Mouse (Mus musculus) stomach, postnatal 0 days (tissue): ENCODE measurements around the gene Dusp6. TPM values are rescaled to one million over a fixed set of nuclear protein-coding genes. Genes with fewer than 3 reads are reported as not detected.

Source experiments
- ATAC-seq: fragments of 200-750 bp; cut with Nextera tagmentation; 2 replicates; pipeline ENCODE4 v1.8.0; 2017; ENCODE audit not compliant: low FRiP score, low TSS enrichment
- DNase-seq: peaks from one replicate; pipeline ENCODE4 v3.0.0-alpha.2; 2016; ENCODE audit warnings: low spot score
- H3K27ac ChIP-seq: fragments of 300-500 bp; sonication (generic); replicated peaks from 2 replicates; pipeline ENCODE4 v1.5.1; 2014; ENCODE audit warnings: mild to moderate bottlenecking, control low read depth
- H3K27me3 ChIP-seq: fragments of 300-500 bp; sonication (generic); 2 replicates; pipeline ENCODE4 v1.6.1; 2014; ENCODE audit warnings: low read length; ENCODE audit not compliant: control insufficient read depth, insufficient read depth
- H3K36me3 ChIP-seq: fragments of 300-500 bp; sonication (generic); 2 replicates; pipeline ENCODE4 v1.6.1; 2014; ENCODE audit warnings: low read length, mixed read lengths; ENCODE audit not compliant: control insufficient read depth, insufficient read depth
- H3K4me1 ChIP-seq: fragments of 300-500 bp; sonication (generic); replicated peaks from 2 replicates; pipeline ENCODE4 v1.6.1; 2014; ENCODE audit warnings: antibody characterized with exemption; ENCODE audit not compliant: control insufficient read depth, insufficient read depth
- H3K4me2 ChIP-seq: fragments of 300-500 bp; sonication (generic); replicated peaks from 2 replicates; pipeline ENCODE4 v1.6.1; 2014; ENCODE audit warnings: low read depth, mild to moderate bottlenecking, control low read depth, moderate library complexity
- H3K4me3 ChIP-seq: fragments of 300-500 bp; sonication (generic); 2 replicates; pipeline ENCODE4 v1.5.1; 2014; ENCODE audit warnings: low read depth, low read length, control low read depth
- H3K9ac ChIP-seq: fragments of 300-500 bp; sonication (generic); 2 replicates; pipeline ENCODE4 v1.6.1; 2014; ENCODE audit warnings: mild to moderate bottlenecking, low read length, control low read depth, mixed read lengths
- H3K9me3 ChIP-seq: fragments of 300-500 bp; sonication (generic); 2 replicates; pipeline ENCODE4 v1.6.1; 2016; ENCODE audit warnings: low read length; ENCODE audit not compliant: control insufficient read depth
- CTCF ChIP-seq: IDR thresholded peaks from 2 replicates; pipeline ENCODE4 v1.5.1; 2016; ENCODE audit warnings: antibody characterized with exemption, low read depth, mild to moderate bottlenecking, moderate library complexity
- EP300 ChIP-seq: optimal IDR thresholded peaks from 2 replicates; pipeline ENCODE3; 2016; ENCODE audit warnings: antibody characterized with exemption
- WGBS: fragments of 180-500 bp; shearing (Covaris S2); extraction: QIAGEN DNeasy Blood & Tissue Kit; methylation state at CpG from one replicate; pipeline ENCODE4 v1.1.7; 2014; 5-methylcytosine and 5-hydroxymethylcytosine counted together
- polyA plus RNA-seq: library from polyadenylated mRNA; unstranded; fragments of >200 nt; fragmentation: Nextera tagmentation; extraction: Ambion mirVana; gene quantifications from 2 replicates; pipeline ENCODE4 v1.2.1, GENCODE M21; 2015

The Dusp6 gene
- polyA plus RNA-seq, 1 experiment from 2014 or later: 17.4 TPM

DNA sequence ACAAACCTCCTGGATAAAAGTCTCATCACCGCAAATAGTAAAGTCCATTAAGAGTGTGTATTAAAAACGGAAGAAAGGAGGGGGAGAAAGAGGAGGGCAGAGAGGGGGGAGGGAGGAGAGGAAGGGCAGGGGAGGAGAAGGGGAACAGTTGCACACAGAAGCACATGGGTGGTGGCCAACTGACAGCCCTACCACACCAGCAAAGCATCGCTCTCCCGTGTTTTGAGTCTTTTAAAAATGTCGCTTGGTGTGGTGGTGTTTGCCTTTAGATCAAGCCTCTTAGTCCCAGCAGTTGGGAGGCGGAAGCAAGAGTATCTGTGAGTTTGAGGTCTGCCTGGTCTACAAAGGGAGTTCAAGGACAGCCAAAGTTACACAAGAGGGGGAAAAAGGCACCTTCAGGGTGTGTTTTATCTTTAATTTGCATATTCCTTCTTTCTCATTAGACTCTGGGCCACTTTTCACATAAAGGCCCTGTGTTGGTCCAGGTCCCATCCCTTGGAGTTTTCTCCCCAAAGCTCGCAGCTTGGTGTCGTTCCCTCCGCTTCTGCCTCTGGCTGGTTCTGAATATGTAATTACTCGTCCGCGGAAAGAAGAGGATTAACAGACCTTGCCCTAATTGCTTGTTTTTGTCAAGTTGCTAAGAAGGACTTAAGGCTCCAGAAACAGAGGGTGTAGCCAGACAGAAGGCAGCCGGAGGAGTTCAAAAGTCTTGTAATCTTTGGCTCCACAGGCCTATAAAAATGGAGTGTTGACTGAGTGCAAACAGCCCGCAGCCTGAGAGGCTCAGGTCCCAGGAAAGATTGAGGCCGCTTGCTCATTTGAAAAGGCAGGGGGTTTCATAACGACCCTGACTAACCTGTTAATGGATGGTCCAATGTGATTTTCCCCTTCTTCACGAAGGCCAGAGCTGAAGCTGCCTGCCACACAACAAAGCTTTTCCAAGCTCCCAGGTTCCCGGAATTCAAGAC is 35.6 kb downstream of the Dusp6 start:
- H3K9me3 ChIP-seq: no peaks in the 10 kb centered on the region
- DNase-seq (no peak), ATAC-seq (no peak)
- H3K27ac ChIP-seq: no peak overlapping the region
- H3K4me2 ChIP-seq: no peak overlapping the region
- TF ChIP-seq CTCF (no peak), EP300 (no peak)
- H3K9ac ChIP-seq: no peak overlapping the region
- H3K4me1 ChIP-seq: no peaks in the 10 kb centered on the region
- no peaks in the 10 kb centered on the region for H3K27me3 ChIP-seq
- H3K4me3 ChIP-seq: no peak overlapping the region
- WGBS: 37% methylated on average over 18 of the region's 18 CpGs
- H3K36me3 ChIP-seq: no peaks in the 10 kb centered on the region

DNA sequence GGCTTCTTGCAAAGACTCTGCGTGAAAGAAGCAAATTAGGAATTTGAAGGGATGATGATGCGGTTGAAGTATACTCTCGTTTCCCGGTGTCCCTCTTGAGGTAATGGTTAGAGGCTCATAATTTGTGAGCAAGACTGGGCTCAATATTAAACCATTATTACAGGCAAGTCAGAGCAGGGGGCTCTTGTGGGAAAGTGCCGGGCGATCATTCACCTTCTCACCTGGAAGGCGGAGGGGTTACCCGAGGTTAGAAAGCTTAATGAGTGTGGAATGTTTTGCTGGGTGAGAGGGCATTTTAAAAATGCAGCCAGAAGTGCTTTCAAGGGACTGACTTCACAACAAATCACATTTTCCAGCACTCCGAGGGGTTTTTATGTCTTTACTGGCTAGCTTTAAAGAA is 36.3 kb downstream of the Dusp6 start:
- Histone ChIP-seq H3K36me3 (no peaks in the 10 kb centered on the region), H3K9me3 (no peaks in the 10 kb centered on the region), H3K27me3 (no peaks in the 10 kb centered on the region), H3K4me1 (no peaks in the 10 kb centered on the region), H3K4me2 (no peak overlapping the region), H3K27ac (no peak overlapping the region), H3K9ac (no peak overlapping the region), H3K4me3 (no peak overlapping the region)
- ATAC-seq (no peak), DNase-seq (no peak)
- 54% methylated on average over 9 of the region's 9 CpGs for WGBS
- TF ChIP-seq EP300: no peak
- no peak for TF ChIP-seq CTCF

DNA sequence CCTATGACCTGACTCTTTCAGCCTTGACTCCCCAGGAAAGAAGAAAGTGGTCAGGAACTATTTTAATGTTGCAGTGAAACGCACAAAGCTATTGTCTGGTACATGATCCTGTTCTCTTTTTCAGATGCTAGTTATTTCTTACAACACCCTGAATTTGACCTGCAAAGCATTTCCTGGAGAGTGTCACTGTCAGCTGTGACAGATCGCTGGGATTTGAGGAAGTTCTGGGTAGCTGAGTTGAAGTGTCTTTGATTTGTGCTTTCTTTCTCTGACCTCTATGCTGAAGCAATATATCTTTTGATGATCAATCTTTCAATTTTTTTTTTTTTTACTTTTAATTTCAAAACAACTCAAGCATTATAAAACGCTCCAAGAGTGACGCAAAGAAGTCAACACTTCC is 39.0 kb downstream of the Dusp6 start:
- no peak for DNase-seq
- 49% methylated on average over 4 of the region's 4 CpGs for WGBS
- Histone ChIP-seq H3K27ac (no peak overlapping the region), H3K4me1 (no peaks in the 10 kb centered on the region), H3K4me2 (no peak overlapping the region), H3K27me3 (no peaks in the 10 kb centered on the region), H3K9me3 (no peaks in the 10 kb centered on the region), H3K36me3 (no peaks in the 10 kb centered on the region), H3K4me3 (no peak overlapping the region), H3K9ac (no peak overlapping the region)
- no peak for ATAC-seq
- TF ChIP-seq CTCF (no peak), EP300 (no peak)

DNA sequence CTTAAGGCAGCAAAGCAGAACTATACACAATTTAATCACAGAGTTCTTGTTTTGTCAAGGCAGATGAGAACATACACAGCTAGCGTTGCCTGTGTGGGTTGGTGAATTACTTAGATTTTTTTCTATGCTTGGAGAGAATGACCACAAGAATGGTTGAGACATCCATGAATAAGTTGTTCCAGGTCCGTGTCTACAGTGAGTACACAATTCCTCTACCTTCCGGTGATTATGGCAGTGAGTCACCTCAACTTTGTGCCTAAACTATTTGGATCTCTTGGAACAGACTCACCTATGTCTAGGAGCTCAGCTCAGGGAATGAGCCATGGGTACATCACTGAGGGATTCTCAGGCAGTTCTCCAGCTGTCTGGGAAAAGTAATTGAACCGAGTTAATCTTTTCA is 45.8 kb downstream of the Dusp6 start:
- no peak overlapping the region for H3K27ac ChIP-seq
- no peak overlapping the region for H3K4me2 ChIP-seq
- no peaks in the 10 kb centered on the region for H3K36me3 ChIP-seq
- ATAC-seq: no peak
- H3K9ac ChIP-seq: no peak overlapping the region
- no peaks in the 10 kb centered on the region for H3K27me3 ChIP-seq
- no peak for DNase-seq
- 80% methylated on average over 4 of the region's 4 CpGs for WGBS
- no peaks in the 10 kb centered on the region for H3K9me3 ChIP-seq
- H3K4me3 ChIP-seq: no peak overlapping the region
- no peaks in the 10 kb centered on the region for H3K4me1 ChIP-seq
- TF ChIP-seq EP300 (no peak), CTCF (no peak)

DNA sequence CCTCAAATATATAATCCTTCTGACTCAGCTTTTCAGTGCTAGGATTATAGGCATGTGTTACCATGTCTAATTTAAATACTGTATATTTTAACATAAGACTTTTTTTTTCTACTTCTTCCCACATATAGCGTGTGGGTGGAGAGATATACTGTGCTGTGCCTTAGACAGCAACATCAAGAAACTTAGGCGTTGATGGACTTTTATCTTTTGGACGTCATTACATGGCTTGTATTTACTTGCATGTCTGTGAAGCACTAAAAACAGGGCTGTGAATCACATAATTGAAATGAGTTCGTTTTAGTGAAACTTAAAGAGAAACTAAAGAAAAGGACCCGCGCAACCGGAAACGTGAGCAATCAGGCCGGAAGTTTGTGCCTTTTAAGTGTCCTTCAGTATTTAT is 46.6 kb downstream of the Dusp6 start:
- ATAC-seq (no peak), DNase-seq (no peak)
- no peak overlapping the region for H3K4me2 ChIP-seq
- no peak overlapping the region for H3K27ac ChIP-seq
- no peaks in the 10 kb centered on the region for H3K36me3 ChIP-seq
- no peak overlapping the region for H3K4me3 ChIP-seq
- WGBS: 76% methylated on average over 9 of the region's 9 CpGs
- H3K9me3 ChIP-seq: no peaks in the 10 kb centered on the region
- H3K4me1 ChIP-seq: no peaks in the 10 kb centered on the region
- H3K9ac ChIP-seq: no peak overlapping the region
- TF ChIP-seq EP300: no peak
- TF ChIP-seq CTCF: no peak
- no peaks in the 10 kb centered on the region for H3K27me3 ChIP-seq

DNA sequence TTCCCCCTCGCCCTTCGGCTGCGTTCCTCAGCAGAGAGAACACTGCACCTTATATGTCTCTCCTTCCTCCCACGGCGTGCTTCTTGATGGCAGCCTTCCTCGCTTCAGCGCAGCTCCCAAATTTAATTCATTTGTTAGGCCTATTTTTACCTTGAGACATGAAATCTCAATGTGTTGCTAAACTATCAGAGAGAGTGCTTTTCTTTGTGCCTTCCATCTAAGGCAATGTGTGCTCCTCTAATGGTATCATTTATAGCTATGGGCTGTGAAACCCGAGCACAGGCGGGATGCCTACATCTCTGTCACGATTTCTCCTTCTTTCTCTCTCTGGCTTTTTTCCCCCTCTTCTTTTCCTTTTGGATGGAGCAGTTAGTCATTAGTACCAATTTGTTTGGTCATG is 47.2 kb downstream of the Dusp6 start:
- Histone ChIP-seq H3K4me3 (no peak overlapping the region), H3K9ac (no peak overlapping the region), H3K36me3 (no peaks in the 10 kb centered on the region), H3K27me3 (no peaks in the 10 kb centered on the region), H3K4me2 (no peak overlapping the region), H3K27ac (no peak overlapping the region), H3K9me3 (no peaks in the 10 kb centered on the region), H3K4me1 (no peaks in the 10 kb centered on the region)
- TF ChIP-seq CTCF: no peak
- TF ChIP-seq EP300: no peak
- no peak for DNase-seq
- ATAC-seq: no peak
- WGBS: 81% methylated on average over 10 of the region's 10 CpGs
